Mouse (Mus musculus) stomach, postnatal 0 days (tissue): ENCODE measurements around the gene Sh3kbp1. TPM values are rescaled to one million over a fixed set of nuclear protein-coding genes. Genes with fewer than 3 reads are reported as not detected.
"Not testable (repeated sequence)": the region's sequence is repeated elsewhere in the genome, so short reads cannot be mapped to it uniquely, and the experiment has no call there.

Experiments
- ATAC-seq: fragments of 200-750 bp; cut with Nextera tagmentation; 2 replicates; pipeline ENCODE4 v1.8.0; 2017; ENCODE audit not compliant: low FRiP score, low TSS enrichment
- DNase-seq: peaks from one replicate; pipeline ENCODE4 v3.0.0-alpha.2; 2016; ENCODE audit warnings: low spot score
- H3K27ac ChIP-seq: fragments of 300-500 bp; sonication (generic); replicated peaks from 2 replicates; pipeline ENCODE4 v1.5.1; 2014; ENCODE audit warnings: mild to moderate bottlenecking, control low read depth
- H3K27me3 ChIP-seq: fragments of 300-500 bp; sonication (generic); 2 replicates; pipeline ENCODE4 v1.6.1; 2014; ENCODE audit warnings: low read length; ENCODE audit not compliant: control insufficient read depth, insufficient read depth
- H3K36me3 ChIP-seq: fragments of 300-500 bp; sonication (generic); 2 replicates; pipeline ENCODE4 v1.6.1; 2014; ENCODE audit warnings: low read length, mixed read lengths; ENCODE audit not compliant: control insufficient read depth, insufficient read depth
- H3K4me1 ChIP-seq: fragments of 300-500 bp; sonication (generic); replicated peaks from 2 replicates; pipeline ENCODE4 v1.6.1; 2014; ENCODE audit warnings: antibody characterized with exemption; ENCODE audit not compliant: control insufficient read depth, insufficient read depth
- H3K4me2 ChIP-seq: fragments of 300-500 bp; sonication (generic); replicated peaks from 2 replicates; pipeline ENCODE4 v1.6.1; 2014; ENCODE audit warnings: low read depth, mild to moderate bottlenecking, control low read depth, moderate library complexity
- H3K4me3 ChIP-seq: fragments of 300-500 bp; sonication (generic); 2 replicates; pipeline ENCODE4 v1.5.1; 2014; ENCODE audit warnings: low read depth, low read length, control low read depth
- H3K9ac ChIP-seq: fragments of 300-500 bp; sonication (generic); 2 replicates; pipeline ENCODE4 v1.6.1; 2014; ENCODE audit warnings: mild to moderate bottlenecking, low read length, control low read depth, mixed read lengths
- H3K9me3 ChIP-seq: fragments of 300-500 bp; sonication (generic); 2 replicates; pipeline ENCODE4 v1.6.1; 2016; ENCODE audit warnings: low read length; ENCODE audit not compliant: control insufficient read depth
- CTCF ChIP-seq: IDR thresholded peaks from 2 replicates; pipeline ENCODE4 v1.5.1; 2016; ENCODE audit warnings: antibody characterized with exemption, low read depth, mild to moderate bottlenecking, moderate library complexity
- EP300 ChIP-seq: optimal IDR thresholded peaks from 2 replicates; pipeline ENCODE3; 2016; ENCODE audit warnings: antibody characterized with exemption
- WGBS: fragments of 180-500 bp; shearing (Covaris S2); extraction: QIAGEN DNeasy Blood & Tissue Kit; methylation state at CpG from one replicate; pipeline ENCODE4 v1.1.7; 2014; 5-methylcytosine and 5-hydroxymethylcytosine counted together
- polyA plus RNA-seq: library from polyadenylated mRNA; unstranded; fragments of >200 nt; fragmentation: Nextera tagmentation; extraction: Ambion mirVana; gene quantifications from 2 replicates; pipeline ENCODE4 v1.2.1, GENCODE M21; 2015

Gene Sh3kbp1
- 11.0 and 13.3 TPM in 2 replicates for polyA plus RNA-seq

- H3K4me2 ChIP-seq = peak within 1 kb of the TSS; percentile 70
- H3K9ac ChIP-seq = peak within 1 kb of the TSS; percentile 54
- DNase-seq (peak; percentile 73), ATAC-seq (peak; percentile 90)
- no peaks in the 10 kb centered on the region for H3K36me3 ChIP-seq
- peak within 1 kb of the TSS; percentile 45; the same call in 1 of the 2 replicates for H3K27ac ChIP-seq
- no peaks in the 10 kb centered on the region for H3K4me1 ChIP-seq
- H3K9me3 ChIP-seq = no peaks in the 10 kb centered on the region
- no peak for TF ChIP-seq EP300
- peak; percentile 58 for TF ChIP-seq CTCF
- H3K27me3 ChIP-seq = no peaks in the 10 kb centered on the region
- 7% methylated on average over 19 of the region's 60 CpGs for WGBS
- peak within 1 kb of the TSS; percentile 51 for H3K4me3 ChIP-seq
Observed at GRCm38 (mm10) chrX:159626907-159627587, at the start of gene Sh3kbp1. Sh3kbp1 (plus strand) TSS chrX:159627272.

GRCm38 (mm10) chrX:159584738-159585137 lies 42.3 kb upstream of the Sh3kbp1 start:
- H3K27me3 ChIP-seq, H3K4me2 ChIP-seq, ATAC-seq, DNase-seq, H3K36me3 ChIP-seq, H3K4me1 ChIP-seq, H3K27ac ChIP-seq, H3K9ac ChIP-seq, H3K9me3 ChIP-seq, H3K4me3 ChIP-seq: not testable (repeated sequence)
- 83% methylated on average over 7 of the region's 7 CpGs for WGBS

- no peak overlapping the region for H3K27ac ChIP-seq
- no peak overlapping the region for H3K4me3 ChIP-seq
- no peak overlapping the region for H3K9ac ChIP-seq
- no peak for TF ChIP-seq EP300
- TF ChIP-seq CTCF = peak; percentile 16; the same call in 1 of the 2 replicates
- 58% methylated on average over 1 of the region's 1 CpGs for WGBS
- H3K4me2 ChIP-seq = no peak overlapping the region
- no peaks in the 10 kb centered on the region for H3K36me3 ChIP-seq
- H3K27me3 ChIP-seq = no peaks in the 10 kb centered on the region
- no peaks in the 10 kb centered on the region for H3K9me3 ChIP-seq
- ATAC-seq (no peak), DNase-seq (no peak)
- H3K4me1 ChIP-seq = no peaks in the 10 kb centered on the region
Observed at GRCm38 (mm10) chrX:159591633-159592032, 35.4 kb upstream of the Sh3kbp1 start.

- ATAC-seq (no peak), DNase-seq (no peak)
- Histone ChIP-seq H3K27ac (no peak overlapping the region), H3K27me3 (no peaks in the 10 kb centered on the region), H3K36me3 (no peaks in the 10 kb centered on the region), H3K9me3 (no peaks in the 10 kb centered on the region), H3K4me1 (no peaks in the 10 kb centered on the region), H3K9ac (no peak overlapping the region), H3K4me2 (no peak overlapping the region), H3K4me3 (no peak overlapping the region)
- no peak for TF ChIP-seq CTCF
- no peak for TF ChIP-seq EP300
- WGBS = 63% methylated on average over 1 of the region's 1 CpGs
Observed at GRCm38 (mm10) chrX:159597502-159597901, 29.6 kb upstream of the Sh3kbp1 start.

- no peak overlapping the region for H3K27ac ChIP-seq
- no peak overlapping the region for H3K9ac ChIP-seq
- no peak for DNase-seq
- H3K36me3 ChIP-seq = no peaks in the 10 kb centered on the region
- peak; percentile 38; the same call in 1 of the 2 replicates for ATAC-seq
- TF ChIP-seq CTCF (no peak), EP300 (no peak)
- H3K4me2 ChIP-seq = no peak overlapping the region
- H3K9me3 ChIP-seq = no peaks in the 10 kb centered on the region
- H3K4me3 ChIP-seq = no peak overlapping the region
- H3K4me1 ChIP-seq = no peaks in the 10 kb centered on the region
- H3K27me3 ChIP-seq = no peaks in the 10 kb centered on the region
- WGBS = 52% methylated on average over 2 of the region's 2 CpGs
Observed at GRCm38 (mm10) chrX:159604832-159605231, 22.2 kb upstream of the Sh3kbp1 start.

- Histone ChIP-seq H3K4me1 (no peaks in the 10 kb centered on the region), H3K27me3 (no peaks in the 10 kb centered on the region), H3K4me2 (no peak overlapping the region), H3K4me3 (no peak overlapping the region), H3K9ac (no peak overlapping the region), H3K9me3 (no peaks in the 10 kb centered on the region), H3K27ac (no peak overlapping the region), H3K36me3 (no peaks in the 10 kb centered on the region)
- 47% methylated on average over 6 of the region's 6 CpGs for WGBS
- TF ChIP-seq EP300 (no peak), CTCF (peak; percentile 63)
- ATAC-seq (no peak), DNase-seq (no peak)
Observed at GRCm38 (mm10) chrX:159606936-159607335, 20.1 kb upstream of the Sh3kbp1 start.
